Mouse (Mus musculus) midbrain, embryonic 16.5 days (tissue): ENCODE data around the gene Ccdc69. TPM values are rescaled to one million over a fixed set of nuclear protein-coding genes. Genes with fewer than 3 reads are reported as not detected.
A peak's percentile ranks its signal among the peaks of the same experiment; 100 is the strongest.
"Not testable (repeated sequence)": the region's sequence is repeated elsewhere in the genome, so short reads cannot be mapped to it uniquely, and the experiment has no call there.

Experiments used
- ATAC-seq: fragments of 200-750 bp; cut with Nextera tagmentation; 2 replicates; pipeline ENCODE4 v1.8.0; 2017; ENCODE audit warnings: moderate TSS enrichment
- H3K27ac ChIP-seq: fragments of 300-500 bp; sonication (generic); 2 replicates; pipeline ENCODE4 v1.5.1; 2014; ENCODE audit warnings: mild to moderate bottlenecking, low read length, mixed read lengths
- H3K27me3 ChIP-seq: fragments of 300-500 bp; sonication (generic); 2 replicates; pipeline ENCODE4 v1.6.1; 2014; ENCODE audit warnings: low read depth, low read length, mixed read lengths; ENCODE audit not compliant: control insufficient read depth, insufficient read depth
- H3K36me3 ChIP-seq: fragments of 300-500 bp; sonication (generic); 2 replicates; pipeline ENCODE4 v1.6.1; 2014; ENCODE audit warnings: mild to moderate bottlenecking, low read length, moderate library complexity, mixed read lengths; ENCODE audit not compliant: control insufficient read depth, insufficient read depth
- H3K4me1 ChIP-seq: fragments of 300-500 bp; sonication (generic); 2 replicates; pipeline ENCODE4 v1.6.1; 2014; ENCODE audit warnings: mild to moderate bottlenecking, low read length, mixed read lengths; ENCODE audit not compliant: control insufficient read depth, insufficient read depth
- H3K4me2 ChIP-seq: fragments of 300-500 bp; sonication (generic); 2 replicates; pipeline ENCODE4 v1.6.1; 2014; ENCODE audit warnings: mild to moderate bottlenecking, low read length, mixed read lengths
- H3K4me3 ChIP-seq: fragments of 300-500 bp; sonication (generic); 2 replicates; pipeline ENCODE4 v1.5.1; 2014; ENCODE audit warnings: low read depth, mild to moderate bottlenecking, low read length, moderate library complexity, mixed read lengths
- H3K9ac ChIP-seq: fragments of 300-500 bp; sonication (generic); 2 replicates; pipeline ENCODE4 v1.6.1; 2014; ENCODE audit warnings: low read depth, low read length, mixed read lengths
- H3K9me3 ChIP-seq: fragments of 300-500 bp; sonication (generic); replicated peaks from 2 replicates; pipeline ENCODE4 v1.6.1; 2014; ENCODE audit warnings: mild to moderate bottlenecking, low read length, mixed read lengths; ENCODE audit not compliant: control insufficient read depth, poor library complexity, severe bottlenecking
- WGBS: fragments of 180-500 bp; shearing (Covaris S2); extraction: QIAGEN DNeasy Blood & Tissue Kit; methylation state at CpG from one replicate; pipeline ENCODE4 v1.1.7; 2014; 5-methylcytosine and 5-hydroxymethylcytosine counted together
- polyA plus RNA-seq: library from polyadenylated mRNA; unstranded; fragments of >200 nt; fragmentation: Nextera tagmentation; extraction: Ambion mirVana; gene quantifications from 2 replicates; pipeline ENCODE4 v1.2.1, GENCODE M21; 2015

Ccdc69 gene
- 0.19 and 0.27 TPM in 2 replicates for polyA plus RNA-seq

DNA sequence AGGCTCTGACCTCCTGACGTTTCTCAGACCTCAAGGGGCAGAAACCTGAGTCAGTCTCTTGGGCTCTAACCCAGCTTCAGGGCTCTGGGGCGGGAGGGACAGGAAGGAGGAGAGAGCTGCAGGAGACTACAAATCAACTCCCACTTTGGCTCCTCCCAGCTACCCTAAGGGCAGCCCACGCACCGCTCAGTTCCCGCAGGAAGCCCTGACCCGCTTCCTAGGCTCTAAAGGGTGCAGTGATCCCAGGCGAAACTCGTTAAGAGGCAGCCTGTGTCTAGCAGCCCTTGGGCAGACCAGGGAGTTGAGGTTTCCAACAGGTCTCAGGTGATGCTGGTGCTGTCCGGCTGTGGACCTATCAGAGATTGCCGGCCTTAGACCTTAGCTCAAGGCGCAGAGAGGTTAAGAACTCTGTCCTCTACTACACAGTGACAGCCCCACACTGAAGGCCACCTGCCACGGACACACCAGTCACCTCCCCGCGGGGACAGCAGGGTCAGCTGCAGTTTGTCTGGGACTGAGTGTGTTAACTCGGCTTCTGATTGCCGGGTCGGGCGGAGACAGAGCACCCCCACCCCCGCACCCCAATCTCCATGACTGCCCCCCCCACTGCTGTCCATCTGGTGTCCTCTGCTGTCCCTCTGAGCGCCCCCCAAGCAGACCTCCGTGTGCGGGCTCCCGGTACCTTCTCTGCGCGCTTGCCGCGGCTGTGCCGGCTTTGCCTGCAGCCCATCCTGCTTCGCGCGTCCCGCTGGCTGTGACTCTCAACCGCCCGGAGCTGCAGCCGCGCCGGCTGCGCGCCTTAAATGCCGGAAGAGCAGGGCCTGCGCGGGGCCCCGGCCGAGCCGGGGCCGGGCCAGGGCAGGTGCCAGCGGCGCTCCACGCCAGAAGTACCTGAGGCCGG, at the start of gene Ccdc69:
Ccdc69 (minus strand) TSS at position 801 of the 901 bp plus-strand sequence.
- peak; percentile 45; the same call in 1 of the 2 replicates for ATAC-seq
- Histone ChIP-seq H3K9me3 (no peaks in the 10 kb centered on the region), H3K9ac (peak within 1 kb of the TSS; percentile 67), H3K27me3 (peaks cover 4% of the 10 kb centered on the region; the same call in 1 of the 2 replicates), H3K4me1 (peaks cover 3% of the 10 kb centered on the region; the same call in 1 of the 2 replicates), H3K4me3 (peak within 1 kb of the TSS; percentile 47), H3K27ac (peak within 1 kb of the TSS; percentile 44; the same call in 1 of the 2 replicates), H3K36me3 (no peaks in the 10 kb centered on the region), H3K4me2 (peak within 1 kb of the TSS; percentile 86)
- WGBS: under 1% methylated on average over 50 of the region's 50 CpGs

GRCm38 (mm10) chr11:55126663-55127062, 48.7 kb upstream of the Ccdc69 start:
- H3K36me3 ChIP-seq: no peaks in the 10 kb centered on the region
- 85% methylated on average over 3 of the region's 3 CpGs for WGBS
- no peaks in the 10 kb centered on the region for H3K27me3 ChIP-seq
- H3K4me2 ChIP-seq: no peak overlapping the region
- H3K4me1 ChIP-seq: no peaks in the 10 kb centered on the region
- H3K9ac ChIP-seq: no peak overlapping the region
- no peak overlapping the region for H3K27ac ChIP-seq
- ATAC-seq: no peak
- H3K9me3 ChIP-seq: no peaks in the 10 kb centered on the region
- H3K4me3 ChIP-seq: no peak overlapping the region

DNA sequence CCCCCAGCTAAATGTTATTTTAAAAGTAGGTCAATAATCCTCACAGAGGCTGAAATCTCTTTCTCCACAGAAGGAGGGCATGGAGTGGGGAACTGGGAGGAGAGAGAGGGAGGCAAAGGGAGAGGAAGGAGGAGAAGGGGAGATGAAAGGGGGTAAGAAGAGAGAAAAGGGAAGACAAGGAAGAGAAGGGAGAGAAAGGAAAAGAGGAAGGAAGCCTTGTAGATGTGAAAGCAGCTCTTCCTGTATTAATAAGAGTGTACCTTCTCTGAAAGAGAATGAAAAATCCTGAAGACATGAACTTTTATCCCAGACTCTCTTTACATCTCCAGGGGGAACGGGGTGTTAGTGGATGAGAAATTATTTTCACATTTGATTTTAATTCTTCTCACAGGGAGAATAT, 43.5 kb upstream of the Ccdc69 start:
- H3K4me3 ChIP-seq: no peak overlapping the region
- ATAC-seq: no peak
- 93% methylated on average over 1 of the region's 1 CpGs for WGBS
- H3K36me3 ChIP-seq: no peaks in the 10 kb centered on the region
- H3K27me3 ChIP-seq: no peaks in the 10 kb centered on the region
- peak overlapping the region; percentile 69 for H3K27ac ChIP-seq
- H3K9ac ChIP-seq: no peak overlapping the region
- H3K4me2 ChIP-seq: no peak overlapping the region
- H3K4me1 ChIP-seq: peaks cover 2% of the 10 kb centered on the region; the same call in 1 of the 2 replicates
- no peaks in the 10 kb centered on the region for H3K9me3 ChIP-seq

GRCm38 (mm10) chr11:55120821-55121271, 42.9 kb upstream of the Ccdc69 start:
- H3K4me1 ChIP-seq: peaks cover 2% of the 10 kb centered on the region; the same call in 1 of the 2 replicates
- H3K9ac ChIP-seq: no peak overlapping the region
- H3K27me3 ChIP-seq: no peaks in the 10 kb centered on the region
- H3K4me3 ChIP-seq: no peak overlapping the region
- H3K4me2 ChIP-seq: no peak overlapping the region
- no peak for ATAC-seq
- 76% methylated on average over 8 of the region's 8 CpGs for WGBS
- H3K36me3 ChIP-seq: no peaks in the 10 kb centered on the region
- H3K27ac ChIP-seq: peak overlapping the region; percentile 69
- no peaks in the 10 kb centered on the region for H3K9me3 ChIP-seq

- Histone ChIP-seq H3K4me2 (no peak overlapping the region), H3K27me3 (no peaks in the 10 kb centered on the region), H3K36me3 (no peaks in the 10 kb centered on the region), H3K9ac (no peak overlapping the region), H3K4me1 (peaks cover 2% of the 10 kb centered on the region; the same call in 1 of the 2 replicates), H3K4me3 (no peak overlapping the region), H3K9me3 (no peaks in the 10 kb centered on the region), H3K27ac (no peak overlapping the region)
- no peak for ATAC-seq
Observed at GRCm38 (mm10) chr11:55120279-55120678, 42.3 kb upstream of the Ccdc69 start.

GRCm38 (mm10) chr11:55117031-55117430, 39.1 kb upstream of the Ccdc69 start:
- Histone ChIP-seq H3K4me1 (peaks cover 2% of the 10 kb centered on the region; the same call in 1 of the 2 replicates), H3K4me2 (no peak overlapping the region), H3K4me3 (no peak overlapping the region), H3K9ac (no peak overlapping the region), H3K36me3 (no peaks in the 10 kb centered on the region), H3K27ac (no peak overlapping the region), H3K27me3 (no peaks in the 10 kb centered on the region), H3K9me3 (no peaks in the 10 kb centered on the region)
- ATAC-seq: no peak
- 92% methylated on average over 2 of the region's 2 CpGs for WGBS

GRCm38 (mm10) chr11:55116004-55116403, 38.1 kb upstream of the Ccdc69 start:
- no peaks in the 10 kb centered on the region for H3K9me3 ChIP-seq
- H3K4me1 ChIP-seq: no peaks in the 10 kb centered on the region
- H3K27me3 ChIP-seq: no peaks in the 10 kb centered on the region
- no peak overlapping the region for H3K27ac ChIP-seq
- H3K4me2 ChIP-seq: no peak overlapping the region
- no peak overlapping the region for H3K9ac ChIP-seq
- 88% methylated on average over 3 of the region's 3 CpGs for WGBS
- H3K36me3 ChIP-seq: no peaks in the 10 kb centered on the region
- H3K4me3 ChIP-seq: no peak overlapping the region
- no peak for ATAC-seq

DNA sequence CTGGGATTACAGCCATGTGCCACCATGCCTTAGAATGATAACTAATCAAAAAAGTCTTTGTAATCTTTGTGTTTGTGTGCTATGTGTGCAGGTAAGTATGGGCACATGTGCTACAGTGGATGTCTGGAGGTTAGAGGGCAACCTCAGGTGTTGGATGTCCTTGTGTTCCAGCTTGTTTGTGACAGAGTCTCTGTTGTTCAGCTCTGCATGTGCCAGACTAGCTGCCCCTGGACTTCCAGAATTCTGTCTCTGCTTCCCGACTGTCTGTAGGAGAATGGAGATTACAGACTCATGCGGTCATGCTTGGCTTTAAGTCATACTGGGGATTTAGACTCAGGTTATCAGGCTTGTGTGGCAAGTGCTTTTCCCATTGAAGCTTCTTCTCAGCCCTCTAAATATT, 36.4 kb upstream of the Ccdc69 start:
- no peaks in the 10 kb centered on the region for H3K4me1 ChIP-seq
- H3K9me3 ChIP-seq: no peaks in the 10 kb centered on the region
- 66% methylated on average over 2 of the region's 2 CpGs for WGBS
- H3K27ac ChIP-seq: no peak overlapping the region
- H3K36me3 ChIP-seq: 0 out of 2 replicates have a peak, but pooled peaks cover under 1% of the 10 kb centered on the region
- H3K27me3 ChIP-seq: no peaks in the 10 kb centered on the region
- no peak overlapping the region for H3K4me3 ChIP-seq
- H3K9ac ChIP-seq: no peak overlapping the region
- H3K4me2 ChIP-seq: no peak overlapping the region
- ATAC-seq: no peak

GRCm38 (mm10) chr11:55113861-55114250, 35.9 kb upstream of the Ccdc69 start:
- H3K27ac ChIP-seq, ATAC-seq, H3K4me3 ChIP-seq, H3K4me2 ChIP-seq, H3K27me3 ChIP-seq, H3K36me3 ChIP-seq, H3K4me1 ChIP-seq, H3K9me3 ChIP-seq, H3K9ac ChIP-seq: not testable (repeated sequence)
- 57% methylated on average over 4 of the region's 4 CpGs for WGBS
